Mouse (Mus musculus): Measurements from ENCODE around the gene C1rl.

DNA sequence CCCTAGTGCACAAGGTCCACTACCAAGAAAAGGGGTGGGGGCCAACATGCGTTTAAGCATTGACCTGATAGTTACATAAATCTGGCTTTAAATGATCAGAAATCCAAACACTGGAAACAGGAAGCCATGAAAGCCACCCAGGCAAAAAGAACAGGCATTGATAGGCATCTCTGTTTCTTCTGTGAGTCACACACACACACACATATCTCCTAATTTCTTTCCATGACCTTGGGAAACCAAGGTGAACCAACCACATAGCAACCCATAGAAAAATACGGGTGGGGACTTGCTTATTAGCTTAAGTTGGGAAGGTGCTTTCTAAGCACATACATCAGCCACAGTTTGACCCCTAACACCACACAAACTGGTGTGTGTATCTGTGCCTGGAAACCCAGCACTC, 45.6 kb upstream of the C1rl start:
- TF ChIP-seq POLR2A (IDR thresholded peaks at IDR 0.05; ENCODE audit: low read depth, low read length) (no peak), CTCF (IDR thresholded peaks at IDR 0.05; ENCODE audit: extremely low read depth, insufficient read length, insufficient replicate concordance, low read depth, low read length) (no peak)

All from small intestine, adult 2 months (tissue).